Mouse (Mus musculus) liver, adult 2 months (tissue): ENCODE results near the gene Itgb8.

Source experiments
- CTCF ChIP-seq: fragments of 200-500 bp; IDR thresholded peaks from 2 replicates; pipeline ENCODE4 v1.5.1; 2011; ENCODE audit warnings: low read depth, low read length, control low read depth
- POLR2A ChIP-seq: fragments of 200-500 bp; IDR thresholded peaks from 2 replicates; pipeline ENCODE4 v1.6.1; 2011; ENCODE audit warnings: low read length, control low read depth; ENCODE audit not compliant: insufficient read depth; ENCODE audit errors: extremely low read depth

GRCm38 (mm10) chr12:119211533-119211932 lies 27.1 kb downstream of the Itgb8 start:
- no peak for TF ChIP-seq CTCF
- no peak for TF ChIP-seq POLR2A
